Mouse (Mus musculus): ENCODE results near the gene Sf3a1. TPM values are rescaled to one million over a fixed set of nuclear protein-coding genes. Genes with fewer than 3 reads are reported as not detected.
"Not testable (repeated sequence)": the region's sequence is repeated elsewhere in the genome, so short reads cannot be mapped to it uniquely, and the experiment has no call there.

Gene Sf3a1
- total and polyA plus RNA-seq, 2 experiments from 2014 or later = 30.6 to 45.4 TPM

GRCm38 (mm10) chr11:4122226-4122625 lies 37.9 kb upstream of the Sf3a1 start:
- WGBS = 69% methylated on average over 5 of the region's 5 CpGs

DNA sequence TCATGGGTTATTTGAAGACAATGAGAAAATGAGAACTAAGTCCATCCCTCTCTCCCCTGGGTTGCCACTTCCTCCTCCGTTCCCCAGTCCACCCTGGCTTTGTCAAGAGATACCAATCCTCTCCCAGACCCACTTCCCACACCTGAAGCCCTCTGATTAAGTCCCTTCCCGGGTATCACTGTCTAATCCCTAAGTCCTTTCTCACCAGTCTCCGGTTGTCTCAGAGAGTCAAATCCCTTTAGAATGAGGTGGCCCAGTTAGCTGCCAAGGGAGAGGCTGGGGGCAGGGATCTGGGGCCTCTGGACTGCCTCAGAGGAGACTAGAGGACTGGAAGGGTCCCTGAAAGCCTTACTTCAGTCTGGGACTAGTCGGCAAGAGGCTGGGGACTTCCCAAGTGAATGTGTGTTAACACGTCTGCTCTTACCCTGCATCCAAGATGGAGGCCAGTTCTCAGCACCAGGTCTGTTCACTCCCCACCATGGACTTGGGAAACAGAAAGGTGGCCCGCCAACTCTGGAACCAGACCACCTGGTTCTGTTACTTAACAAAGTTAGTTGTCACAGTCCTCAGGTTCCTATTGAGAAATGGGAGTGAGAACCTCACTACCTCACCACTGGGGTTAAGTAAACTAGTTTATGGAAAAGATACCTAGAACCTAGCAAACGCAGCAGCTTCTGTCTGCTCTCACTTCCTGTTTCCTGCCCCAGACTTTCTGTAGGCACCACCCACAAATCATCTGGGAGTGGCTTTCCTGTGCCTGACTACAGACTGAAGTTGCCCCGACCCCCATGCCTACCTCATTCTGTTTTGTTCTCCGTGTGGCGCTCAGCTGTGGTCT lies 37.2 kb upstream of the Sf3a1 start, which contains the start of gene Sec14l2:
Gene Sec14l2 (minus strand): TSS at position 674 of the 838 bp plus-strand sequence.
- no peaks in the 10 kb centered on the region for H3K27me3 ChIP-seq (ENCODE audit: insufficient read depth, low read length)
- no peak within 1 kb of the TSS for H3K27ac ChIP-seq
- peaks cover 3% of the 10 kb centered on the region; the same call in 1 of the 2 replicates for H3K9me3 ChIP-seq (ENCODE audit: low read length)
- H3K4me3 ChIP-seq (ENCODE audit: low read length) = no peak within 1 kb of the TSS
- no peak for ATAC-seq
- no peak for TF ChIP-seq CTCF (IDR thresholded peaks at IDR 0.05; ENCODE audit: low read depth)
- no peak within 1 kb of the TSS for H3K4me2 ChIP-seq (ENCODE audit: low read depth, low read length)
- 80% methylated on average over 10 of the region's 10 CpGs for WGBS
- DNase-seq (ENCODE audit: low spot score) = no peak
- H3K9ac ChIP-seq (replicated peaks; ENCODE audit: low read length) = no peak within 1 kb of the TSS
- H3K36me3 ChIP-seq (ENCODE audit: insufficient read depth, low read length) = no peaks in the 10 kb centered on the region
- peaks cover 14% of the 10 kb centered on the region; the same call in 1 of the 2 replicates for H3K4me1 ChIP-seq (ENCODE audit: insufficient read depth, low read length)

More at GRCm38 (mm10) chr11:4122226-4122625, 37.9 kb upstream of the Sf3a1 start:
- no peaks in the 10 kb centered on the region for H3K27me3 ChIP-seq (ENCODE audit: insufficient read depth, low read length)
- no peak overlapping the region for H3K9ac ChIP-seq (replicated peaks; ENCODE audit: low read length)
- H3K36me3 ChIP-seq (ENCODE audit: insufficient read depth, low read length) = no peaks in the 10 kb centered on the region
- DNase-seq (ENCODE audit: low spot score) = no peak
- peaks cover 20% of the 10 kb centered on the region for H3K4me1 ChIP-seq (ENCODE audit: insufficient read depth, low read length)
- H3K9me3 ChIP-seq (ENCODE audit: low read length) = peaks cover 3% of the 10 kb centered on the region; the same call in 1 of the 2 replicates
- no peak overlapping the region for H3K4me3 ChIP-seq (ENCODE audit: low read length)
- no peak for ATAC-seq
- no peak overlapping the region for H3K27ac ChIP-seq
- H3K4me2 ChIP-seq (ENCODE audit: low read depth, low read length) = no peak overlapping the region
- TF ChIP-seq CTCF (IDR thresholded peaks at IDR 0.05; ENCODE audit: low read depth) = no peak

DNA sequence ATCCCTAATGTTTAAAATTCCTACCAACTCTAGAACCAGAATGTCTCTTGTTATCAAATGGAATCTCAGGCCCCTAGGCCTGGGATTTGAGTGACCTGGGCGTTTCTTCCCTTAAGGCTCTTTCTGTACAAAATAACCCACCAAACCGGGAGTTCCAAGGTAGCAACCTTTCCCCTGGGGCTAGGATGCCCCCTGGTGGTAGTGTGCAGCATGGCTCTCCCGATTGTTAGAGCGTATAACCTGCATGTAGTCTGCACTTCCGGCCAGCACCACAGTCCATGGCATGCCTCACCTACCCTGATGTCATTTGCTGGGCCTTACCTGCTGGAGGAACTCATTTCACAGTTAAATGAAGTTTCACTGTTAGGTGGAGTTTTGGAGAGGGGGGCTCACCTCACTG lies 36.2 kb upstream of the Sf3a1 start:
- ATAC-seq (no peak), DNase-seq (ENCODE audit: low spot score) (peak; percentile 29)
- TF ChIP-seq CTCF (IDR thresholded peaks at IDR 0.05; ENCODE audit: low read depth) = peak; percentile 66

GRCm38 (mm10) chr11:4127059-4127458 lies 33.1 kb upstream of the Sf3a1 start:
- Histone ChIP-seq H3K4me2 (ENCODE audit: low read depth, low read length) (no peak overlapping the region), H3K36me3 (ENCODE audit: insufficient read depth, low read length) (no peaks in the 10 kb centered on the region), H3K27me3 (ENCODE audit: insufficient read depth, low read length) (no peaks in the 10 kb centered on the region), H3K27ac (no peak overlapping the region), H3K4me3 (ENCODE audit: low read length) (no peak overlapping the region), H3K9me3 (ENCODE audit: low read length) (peaks cover 3% of the 10 kb centered on the region; the same call in 1 of the 2 replicates), H3K9ac (replicated peaks; ENCODE audit: low read length) (no peak overlapping the region), H3K4me1 (ENCODE audit: insufficient read depth, low read length) (no peaks in the 10 kb centered on the region)
- ATAC-seq = no peak
- DNase-seq (ENCODE audit: low spot score) = no peak
- peak; percentile 31 for TF ChIP-seq CTCF (IDR thresholded peaks at IDR 0.05; ENCODE audit: low read depth)
- 89% methylated on average over 1 of the region's 1 CpGs for WGBS

More for the DNA sequence above, 36.2 kb upstream of the Sf3a1 start:
- Histone ChIP-seq H3K9me3 (ENCODE audit: low read length) (peaks cover 3% of the 10 kb centered on the region; the same call in 1 of the 2 replicates), H3K4me3 (ENCODE audit: low read length) (no peak overlapping the region), H3K9ac (replicated peaks; ENCODE audit: low read length) (no peak overlapping the region), H3K4me2 (ENCODE audit: low read depth, low read length) (no peak overlapping the region), H3K36me3 (ENCODE audit: insufficient read depth, low read length) (no peaks in the 10 kb centered on the region), H3K27me3 (ENCODE audit: insufficient read depth, low read length) (no peaks in the 10 kb centered on the region), H3K27ac (no peak overlapping the region), H3K4me1 (ENCODE audit: insufficient read depth, low read length) (peaks cover 10% of the 10 kb centered on the region; the same call in 1 of the 2 replicates)
- 60% methylated on average over 5 of the region's 5 CpGs for WGBS

GRCm38 (mm10) chr11:4128461-4128860 lies 31.7 kb upstream of the Sf3a1 start:
- not testable (repeated sequence) for H3K4me2 ChIP-seq (ENCODE audit: low read depth, low read length); H3K27ac ChIP-seq; H3K4me3 ChIP-seq (ENCODE audit: low read length); ATAC-seq; H3K27me3 ChIP-seq (ENCODE audit: insufficient read depth, low read length); H3K36me3 ChIP-seq (ENCODE audit: insufficient read depth, low read length); H3K9ac ChIP-seq (replicated peaks; ENCODE audit: low read length); H3K4me1 ChIP-seq (ENCODE audit: insufficient read depth, low read length); H3K9me3 ChIP-seq (ENCODE audit: low read length); DNase-seq (ENCODE audit: low spot score)
- WGBS = 96% methylated on average over 4 of the region's 4 CpGs

DNA sequence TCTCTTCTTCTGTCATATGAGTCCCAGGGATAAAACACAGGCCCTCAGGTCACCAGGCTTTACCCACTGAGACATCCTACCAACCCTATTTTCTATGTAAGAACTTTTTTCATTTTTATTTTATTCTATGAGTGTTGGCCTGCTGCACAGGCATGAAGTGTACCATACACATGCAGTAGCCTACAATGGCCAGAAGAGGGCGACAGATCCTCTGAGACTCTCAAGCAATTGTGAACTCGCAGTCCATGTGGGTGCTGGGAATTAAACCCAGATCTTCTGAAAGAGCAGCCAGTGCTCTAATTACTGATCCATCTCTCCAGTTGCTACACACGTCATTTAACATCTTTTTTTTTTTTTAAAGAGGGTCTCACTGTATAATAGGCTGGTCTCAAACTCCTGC lies 26.7 kb upstream of the Sf3a1 start:
- peak; percentile 62 for TF ChIP-seq CTCF (IDR thresholded peaks at IDR 0.05; ENCODE audit: low read depth)
- no peak for DNase-seq (ENCODE audit: low spot score)
- ATAC-seq = no peak
- Histone ChIP-seq H3K4me1 (ENCODE audit: insufficient read depth, low read length) (peaks cover 14% of the 10 kb centered on the region), H3K4me3 (ENCODE audit: low read length) (no peak overlapping the region), H3K27me3 (ENCODE audit: insufficient read depth, low read length) (no peaks in the 10 kb centered on the region), H3K4me2 (ENCODE audit: low read depth, low read length) (no peak overlapping the region), H3K9me3 (ENCODE audit: low read length) (no peaks in the 10 kb centered on the region), H3K27ac (no peak overlapping the region), H3K36me3 (ENCODE audit: insufficient read depth, low read length) (0 out of 2 replicates have a peak, but pooled peaks cover 7% of the 10 kb centered on the region), H3K9ac (replicated peaks; ENCODE audit: low read length) (no peak overlapping the region)
- WGBS = 55% methylated on average over 3 of the region's 3 CpGs

Measured in hindbrain, postnatal 0 days (tissue).